Mouse (Mus musculus) cortical plate, adult 2 months (tissue): ENCODE measurements at regions not wholly inside any gene's neighbourhood (a gene's known extent, or its start where the extent isn't known, plus 50 kb on each side); places are given as distances from the start of the nearest gene placed in this dataset.

Experiments
- CTCF ChIP-seq: fragments of 200-500 bp; IDR thresholded peaks from 2 replicates; pipeline ENCODE4 v1.5.1; 2011; ENCODE audit warnings: mild to moderate bottlenecking, control low read depth, low read length; ENCODE audit not compliant: insufficient read depth; ENCODE audit errors: extremely low read depth
- POLR2A ChIP-seq: fragments of 200-500 bp; IDR thresholded peaks from 2 replicates; pipeline ENCODE4 v1.6.1; 2011; ENCODE audit warnings: mild to moderate bottlenecking, low read length, control low read depth; ENCODE audit not compliant: insufficient read depth; ENCODE audit errors: extremely low read depth

DNA sequence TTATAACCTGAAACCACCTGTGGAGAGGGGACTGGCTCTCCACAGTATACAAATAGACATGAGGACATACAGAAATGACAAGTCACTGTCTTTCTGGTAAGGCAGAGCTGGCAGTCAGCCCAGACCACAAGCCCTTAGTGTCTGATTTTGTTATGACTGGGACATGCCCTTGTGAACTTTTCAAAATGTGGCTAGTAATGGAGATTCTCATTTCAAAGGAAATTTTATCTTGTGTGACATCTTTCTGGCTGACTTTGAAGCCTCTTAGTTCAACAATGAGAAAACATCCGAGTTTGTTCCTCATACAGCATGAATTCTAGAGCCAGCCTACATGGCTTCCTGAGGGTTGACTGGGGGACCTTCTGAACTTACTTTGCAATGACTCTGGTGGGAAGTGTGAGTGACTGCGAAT is 173.8 kb upstream of the Rnaseh2b start:
- TF ChIP-seq CTCF (no peak), POLR2A (no peak)
